Comparison of ENCODE assay signal across 8 mouse cellular contexts in genomic region chr6:122765298-122765956, GRCm38 (mm10). TPM values are rescaled to one million over a fixed set of nuclear protein-coding genes. Genes with fewer than 3 reads are reported as not detected.
DNase-seq lines count a peak whose midpoint lies in the region; ATAC-seq and TF ChIP-seq lines count a peak whose summit lies in the region.

No protein-coding gene starts in this region.

- H3K4me3 ChIP-seq in kidney, postnatal 0 days (replicated peaks; ENCODE audit: low read depth, low read length) = peak overlapping the region; percentile 33
- H3K4me3 ChIP-seq in embryonic facial prominence, embryonic 12.5 days = peak overlapping the region; percentile 44
- H3K4me3 ChIP-seq in intestine, embryonic 14.5 days (ENCODE audit: low read depth, low read length) = peak overlapping the region; percentile 49
- H3K4me3 ChIP-seq in myocyte = no peak overlapping the region

- peak overlapping the region; percentile 90 for H3K4me2 ChIP-seq in kidney, postnatal 0 days (ENCODE audit: low read length)
- H3K4me2 ChIP-seq in embryonic facial prominence, embryonic 12.5 days (replicated peaks) = peak overlapping the region; percentile 71
- peak overlapping the region; percentile 92 for H3K4me2 ChIP-seq in intestine, embryonic 14.5 days (ENCODE audit: low read length)
- H3K4me2 ChIP-seq in myocyte (ENCODE audit: low read depth) = peak overlapping the region; percentile 86

- no peaks in the 10 kb centered on the region for H3K9me3 ChIP-seq in kidney, postnatal 0 days (replicated peaks; ENCODE audit: low read length)
- no peaks in the 10 kb centered on the region for H3K9me3 ChIP-seq in embryonic facial prominence, embryonic 12.5 days
- H3K9me3 ChIP-seq in intestine, embryonic 14.5 days (ENCODE audit: control insufficient read depth, low read length) = no peaks in the 10 kb centered on the region

- no peaks in the 10 kb centered on the region for H3K36me3 ChIP-seq in kidney, postnatal 0 days (ENCODE audit: insufficient read depth, low read length)
- H3K36me3 ChIP-seq in embryonic facial prominence, embryonic 12.5 days = no peaks in the 10 kb centered on the region
- H3K36me3 ChIP-seq in intestine, embryonic 14.5 days (ENCODE audit: control insufficient read depth, insufficient read depth, low read length) = no peaks in the 10 kb centered on the region
- no peaks in the 10 kb centered on the region for H3K36me3 ChIP-seq in myocyte (ENCODE audit: control insufficient read depth, insufficient read depth)

- H3K9ac ChIP-seq in kidney, postnatal 0 days (ENCODE audit: low read depth, low read length) = no peak overlapping the region
- peak overlapping the region; percentile 44; the same call in 1 of the 2 replicates for H3K9ac ChIP-seq in embryonic facial prominence, embryonic 12.5 days
- H3K9ac ChIP-seq in intestine, embryonic 14.5 days (ENCODE audit: low read length) = peak overlapping the region; percentile 38

- WGBS in kidney, postnatal 0 days = 11% methylated on average over 9 of the region's 9 CpGs
- 7% methylated on average over 9 of the region's 9 CpGs for WGBS in embryonic facial prominence, embryonic 12.5 days
- 14% methylated on average over 9 of the region's 9 CpGs for WGBS in intestine, embryonic 14.5 days

- ATAC-seq in kidney, postnatal 0 days (replicated peaks; ENCODE audit: low FRiP score, low read depth) = no peak
- no peak; the same call in 1 of the 2 replicates for ATAC-seq in embryonic facial prominence, embryonic 12.5 days (ENCODE audit: insufficient number of reproducible peaks, insufficient read depth, low FRiP score, low TSS enrichment)
- no peak for ATAC-seq in intestine, embryonic 14.5 days (replicated peaks; ENCODE audit: low FRiP score, low TSS enrichment, low read depth)
- ATAC-seq in monocyte, adult 5-6 weeks (replicated peaks; ENCODE audit: insufficient number of reproducible peaks, low FRiP score, low TSS enrichment, poor library complexity, severe bottlenecking) = no peak

- TF ChIP-seq CTCF in kidney, postnatal 0 days (IDR thresholded peaks at IDR 0.05; ENCODE audit: low read depth) = no peak

- 0 out of 2 replicates have a peak, but pooled peaks cover 6% of the 10 kb centered on the region for H3K27me3 ChIP-seq in kidney, postnatal 0 days (ENCODE audit: insufficient read depth, low read length)
- H3K27me3 ChIP-seq in embryonic facial prominence, embryonic 12.5 days = peaks cover 5% of the 10 kb centered on the region; the same call in 1 of the 2 replicates
- H3K27me3 ChIP-seq in intestine, embryonic 14.5 days (replicated peaks; ENCODE audit: control insufficient read depth, insufficient read depth, low read length) = peaks cover 2% of the 10 kb centered on the region; the same call in 1 of the 2 replicates
- H3K27me3 ChIP-seq in myocyte (ENCODE audit: control insufficient read depth, insufficient read depth, insufficient read length) = no peaks in the 10 kb centered on the region

- H3ac ChIP-seq in myocyte (ENCODE audit: control insufficient read depth, insufficient read length) = no peak overlapping the region

- no peaks in the 10 kb centered on the region for H3K4me1 ChIP-seq in kidney, postnatal 0 days (replicated peaks; ENCODE audit: insufficient read depth, low read length)
- H3K4me1 ChIP-seq in embryonic facial prominence, embryonic 12.5 days = peaks cover 10% of the 10 kb centered on the region
- peaks cover 11% of the 10 kb centered on the region; the same call in 1 of the 2 replicates for H3K4me1 ChIP-seq in intestine, embryonic 14.5 days (replicated peaks; ENCODE audit: control insufficient read depth, insufficient read depth, low read length)

- DNase-seq in kidney, postnatal 0 days (ENCODE audit: low spot score) = no peak
- no peak for DNase-seq in kidney, postnatal 36 days
- DNase-seq in intestine, embryonic 14.5 days (ENCODE audit: low spot score) = no peak
- no peak for DNase-seq in urinary bladder, adult 18-20 months (ENCODE audit: low spot score in 2 of 2)
- no peak for DNase-seq in lung, postnatal 36 days

- no peak for TF ChIP-seq POLR2A in myocyte (IDR thresholded peaks at IDR 0.05; ENCODE audit: insufficient read length, low read depth)

- H3K79me2 ChIP-seq in myocyte (ENCODE audit: control insufficient read depth, insufficient read depth) = no peaks in the 10 kb centered on the region

- no peak overlapping the region for H3K27ac ChIP-seq in kidney, postnatal 0 days
- H3K27ac ChIP-seq in embryonic facial prominence, embryonic 12.5 days = no peak overlapping the region
- H3K27ac ChIP-seq in intestine, embryonic 14.5 days (ENCODE audit: low read depth) = peak overlapping the region; percentile 22; the same call in 1 of the 2 replicates

TF ChIP-seq in myocyte, 11 proteins besides CTCF, POLR2A, EP300 and RAD21:
- no peak for TF ChIP-seq E2F4 (IDR thresholded peaks at IDR 0.05; ENCODE audit: insufficient read depth)
- no peak for TF ChIP-seq TCF12 (IDR thresholded peaks at IDR 0.05; ENCODE audit: insufficient read depth, poor library complexity, severe bottlenecking)
- TF ChIP-seq REST (IDR thresholded peaks at IDR 0.05; ENCODE audit: insufficient read depth, insufficient read length) = no peak
- TF ChIP-seq USF1 (IDR thresholded peaks at IDR 0.05; ENCODE audit: low read depth) = no peak
- TF ChIP-seq MAX (IDR thresholded peaks at IDR 0.05; ENCODE audit: low read depth) = no peak
- TF ChIP-seq POLR2AphosphoS2 (IDR thresholded peaks at IDR 0.05; ENCODE audit: insufficient read length, low read depth) = no peak
- no peak for TF ChIP-seq SRF (IDR thresholded peaks at IDR 0.05; ENCODE audit: control insufficient read depth, insufficient read length, low read depth)

RNA-seq across cellular contexts. Expression of gene Slc2a3, which starts 36.0 kb away (rescaled TPM):
- polyA plus RNA-seq in kidney, postnatal 0 days (2015; fragmentation: Nextera tagmentation; extraction: Ambion mirVana) = 4.1 and 4.4 TPM in 2 replicates
- polyA plus RNA-seq in embryonic facial prominence, embryonic 12.5 days (2016; fragmentation: Nextera tagmentation; extraction: Ambion mirVana) = 31.5 and 32.7 TPM in 2 replicates
- 17.6 and 21.5 TPM in 2 replicates for polyA plus RNA-seq in intestine, embryonic 14.5 days (2014; fragmentation: Nextera tagmentation; extraction: Ambion mirVana)
- 1.2 TPM for polyA plus RNA-seq in myocyte (2012; fragmentation: generic; extraction: Trizol)
- total RNA-seq in monocyte, adult 5-6 weeks (2017) = 57.5 to 73.6 TPM (median 60.1 TPM) in 3 replicates

RNA-seq across cellular contexts. Expression of gene Foxj2, which starts 54.3 kb away (rescaled TPM):
- polyA plus RNA-seq in kidney, postnatal 0 days (2015; fragmentation: Nextera tagmentation; extraction: Ambion mirVana) = 5.2 and 5.5 TPM in 2 replicates
- polyA plus RNA-seq in embryonic facial prominence, embryonic 12.5 days (2016; fragmentation: Nextera tagmentation; extraction: Ambion mirVana) = 6.7 TPM in 2 replicates
- polyA plus RNA-seq in intestine, embryonic 14.5 days (2014; fragmentation: Nextera tagmentation; extraction: Ambion mirVana) = 6.4 and 6.9 TPM in 2 replicates
- polyA plus RNA-seq in myocyte (2012; fragmentation: generic; extraction: Trizol) = 9.7 TPM
- 17.1 to 28.8 TPM (median 25.1 TPM) in 3 replicates for total RNA-seq in monocyte, adult 5-6 weeks (2017)

RNA-seq across cellular contexts. Expression of gene Nanog, which starts 58.1 kb away (rescaled TPM):
- not detected in 2 replicates for polyA plus RNA-seq in kidney, postnatal 0 days (2015; fragmentation: Nextera tagmentation; extraction: Ambion mirVana)
- polyA plus RNA-seq in embryonic facial prominence, embryonic 12.5 days (2016; fragmentation: Nextera tagmentation; extraction: Ambion mirVana) = 0.33 and 0.59 TPM in 2 replicates
- 0.15 and 0.17 TPM in 2 replicates for polyA plus RNA-seq in intestine, embryonic 14.5 days (2014; fragmentation: Nextera tagmentation; extraction: Ambion mirVana)
- 0.10 TPM for polyA plus RNA-seq in myocyte (2012; fragmentation: generic; extraction: Trizol)
- total RNA-seq in monocyte, adult 5-6 weeks (2017) = not detected in 3 replicates
